Mouse (Mus musculus) CD4-positive, CD25-positive, alpha-beta regulatory T cell, adult 4 months (primary cell): ENCODE measurements around the gene Cyp2w1. TPM values are rescaled to one million over a fixed set of nuclear protein-coding genes. Genes with fewer than 3 reads are reported as not detected.
A peak's percentile ranks its signal among the peaks of the same experiment; 100 is the strongest.

Source experiments
- ATAC-seq: one replicate; pipeline ENCODE4 v1.8.0; 2017
- polyA plus RNA-seq, 2 experiments: library from polyadenylated mRNA; unstranded; fragments of 100-300 nt; shearing (Covaris generic); gene quantifications; one replicate each; pipeline ENCODE4 v1.2.1; 2017

The Cyp2w1 gene
- polyA plus RNA-seq = not detected

GRCm38 (mm10) chr5:139352317-139352716 lies at the start of gene Cyp2w1:
Gene Cyp2w1 (plus strand): TSS chr5:139352617.
- ATAC-seq = no peak

GRCm38 (mm10) chr5:139303646-139304061 lies 48.8 kb upstream of the Cyp2w1 start:
- peak; percentile 87 for ATAC-seq

GRCm38 (mm10) chr5:139309946-139310345 lies 42.5 kb upstream of the Cyp2w1 start:
- ATAC-seq = peak; percentile 85

GRCm38 (mm10) chr5:139310477-139310876 lies 41.9 kb upstream of the Cyp2w1 start:
- ATAC-seq = peak; percentile 44

GRCm38 (mm10) chr5:139311822-139312221 lies 40.6 kb upstream of the Cyp2w1 start:
- no peak for ATAC-seq

GRCm38 (mm10) chr5:139313536-139313935 lies 38.9 kb upstream of the Cyp2w1 start:
- no peak for ATAC-seq

- no peak for ATAC-seq
Observed at GRCm38 (mm10) chr5:139314941-139315642, 37.3 kb upstream of the Cyp2w1 start.

GRCm38 (mm10) chr5:139316982-139317675 lies 35.3 kb upstream of the Cyp2w1 start:
- no peak for ATAC-seq

GRCm38 (mm10) chr5:139317751-139318504 lies 34.5 kb upstream of the Cyp2w1 start:
- ATAC-seq = no peak

GRCm38 (mm10) chr5:139320424-139320823 lies 32.0 kb upstream of the Cyp2w1 start:
- ATAC-seq = no peak

- ATAC-seq = no peak
Observed at GRCm38 (mm10) chr5:139321331-139321730, 31.1 kb upstream of the Cyp2w1 start.

GRCm38 (mm10) chr5:139323260-139323924 lies 29.0 kb upstream of the Cyp2w1 start:
- ATAC-seq = no peak

- no peak for ATAC-seq
Observed at GRCm38 (mm10) chr5:139324045-139324491, 28.3 kb upstream of the Cyp2w1 start.

GRCm38 (mm10) chr5:139324691-139325394 lies 27.6 kb upstream of the Cyp2w1 start:
- ATAC-seq = peak; percentile 71

GRCm38 (mm10) chr5:139325395-139325966 lies 26.9 kb upstream of the Cyp2w1 start, which contains the start of gene Adap1:
Gene Adap1 (minus strand): TSS chr5:139325622.
- ATAC-seq = peak; percentile 78

- peak; percentile 3 for ATAC-seq
Observed at GRCm38 (mm10) chr5:139326111-139326696, 26.2 kb upstream of the Cyp2w1 start.

- no peak for ATAC-seq
Observed at GRCm38 (mm10) chr5:139326986-139327633, 25.3 kb upstream of the Cyp2w1 start.

GRCm38 (mm10) chr5:139327634-139328020 lies 24.8 kb upstream of the Cyp2w1 start:
- no peak for ATAC-seq

- ATAC-seq = no peak
Observed at GRCm38 (mm10) chr5:139330766-139331165, 21.7 kb upstream of the Cyp2w1 start.

GRCm38 (mm10) chr5:139331742-139332141 lies 20.7 kb upstream of the Cyp2w1 start:
- ATAC-seq = peak; percentile 49
